Mouse (Mus musculus): ENCODE measurements at regions not wholly inside any gene's neighbourhood (a gene's known extent, or its start where the extent isn't known, plus 50 kb on each side); places are given as distances from the start of the nearest gene placed in this dataset.
A peak's percentile ranks its signal among the peaks of the same experiment; 100 is the strongest.
"Not testable (repeated sequence)": the region's sequence is repeated elsewhere in the genome, so short reads cannot be mapped to it uniquely, and the experiment has no call there.

GRCm38 (mm10) chr14:8867641-8868040, 201.6 kb upstream of the 4930452B06Rik start:
- H3K4me1 ChIP-seq (ENCODE audit: insufficient read depth, low read length): no peaks in the 10 kb centered on the region
- no peak overlapping the region for H3K27ac ChIP-seq
- H3K4me3 ChIP-seq (ENCODE audit: low read length): no peak overlapping the region
- TF ChIP-seq CTCF (IDR thresholded peaks at IDR 0.05; ENCODE audit: low read depth): no peak
- H3K36me3 ChIP-seq (ENCODE audit: insufficient read depth, low read length): no peaks in the 10 kb centered on the region
- WGBS: 77% methylated on average over 5 of the region's 5 CpGs
- H3K27me3 ChIP-seq (ENCODE audit: insufficient read depth, low read length): no peaks in the 10 kb centered on the region
- no peak for ATAC-seq
- H3K4me2 ChIP-seq (ENCODE audit: low read depth, low read length): no peak overlapping the region
- H3K9ac ChIP-seq (replicated peaks; ENCODE audit: low read length): no peak overlapping the region
- no peaks in the 10 kb centered on the region for H3K9me3 ChIP-seq (ENCODE audit: low read length)
- peak; percentile 4 for DNase-seq (ENCODE audit: low spot score)

GRCm38 (mm10) chr14:8851572-8851971, 185.5 kb upstream of the 4930452B06Rik start:
- Histone ChIP-seq H3K27ac (no peak overlapping the region), H3K4me3 (ENCODE audit: low read length) (no peak overlapping the region)
- no peak for TF ChIP-seq CTCF (IDR thresholded peaks at IDR 0.05; ENCODE audit: low read depth)

GRCm38 (mm10) chr14:8850208-8850607, 184.2 kb upstream of the 4930452B06Rik start:
- H3K9ac ChIP-seq (replicated peaks; ENCODE audit: low read length): no peak overlapping the region
- no peak overlapping the region for H3K4me2 ChIP-seq (ENCODE audit: low read depth, low read length)
- no peaks in the 10 kb centered on the region for H3K27me3 ChIP-seq (ENCODE audit: insufficient read depth, low read length)
- no peak for ATAC-seq
- no peak overlapping the region for H3K4me3 ChIP-seq (ENCODE audit: low read length)
- H3K4me1 ChIP-seq (ENCODE audit: insufficient read depth, low read length): no peaks in the 10 kb centered on the region
- no peaks in the 10 kb centered on the region for H3K36me3 ChIP-seq (ENCODE audit: insufficient read depth, low read length)
- no peak for TF ChIP-seq CTCF (IDR thresholded peaks at IDR 0.05; ENCODE audit: low read depth)
- no peaks in the 10 kb centered on the region for H3K9me3 ChIP-seq (ENCODE audit: low read length)
- DNase-seq (ENCODE audit: low spot score): no peak
- no peak overlapping the region for H3K27ac ChIP-seq

More at GRCm38 (mm10) chr14:8851572-8851971, 185.5 kb upstream of the 4930452B06Rik start:
- Histone ChIP-seq H3K9ac (replicated peaks; ENCODE audit: low read length) (no peak overlapping the region), H3K4me2 (ENCODE audit: low read depth, low read length) (no peak overlapping the region), H3K27me3 (ENCODE audit: insufficient read depth, low read length) (no peaks in the 10 kb centered on the region), H3K9me3 (ENCODE audit: low read length) (no peaks in the 10 kb centered on the region), H3K36me3 (ENCODE audit: insufficient read depth, low read length) (no peaks in the 10 kb centered on the region), H3K4me1 (ENCODE audit: insufficient read depth, low read length) (no peaks in the 10 kb centered on the region)
- ATAC-seq (no peak), DNase-seq (ENCODE audit: low spot score) (no peak)

- Histone ChIP-seq H3K4me3 (ENCODE audit: low read length) (no peak overlapping the region), H3K36me3 (ENCODE audit: insufficient read depth, low read length) (no peaks in the 10 kb centered on the region), H3K4me1 (ENCODE audit: insufficient read depth, low read length) (no peaks in the 10 kb centered on the region), H3K27me3 (ENCODE audit: insufficient read depth, low read length) (no peaks in the 10 kb centered on the region), H3K4me2 (ENCODE audit: low read depth, low read length) (no peak overlapping the region), H3K27ac (no peak overlapping the region), H3K9me3 (ENCODE audit: low read length) (no peaks in the 10 kb centered on the region), H3K9ac (replicated peaks; ENCODE audit: low read length) (no peak overlapping the region)
- DNase-seq (ENCODE audit: low spot score) (no peak), ATAC-seq (no peak)
- no peak for TF ChIP-seq CTCF (IDR thresholded peaks at IDR 0.05; ENCODE audit: low read depth)
- WGBS: 77% methylated on average over 1 of the region's 1 CpGs
Observed at GRCm38 (mm10) chr14:8833516-8833915, 167.5 kb upstream of the 4930452B06Rik start.

GRCm38 (mm10) chr14:8800217-8800616, 134.2 kb upstream of the 4930452B06Rik start:
- not testable (repeated sequence) for DNase-seq (ENCODE audit: low spot score)

GRCm38 (mm10) chr14:8789348-8789747, 123.3 kb upstream of the 4930452B06Rik start:
- Histone ChIP-seq H3K4me1 (ENCODE audit: insufficient read depth, low read length) (no peaks in the 10 kb centered on the region), H3K36me3 (ENCODE audit: insufficient read depth, low read length) (no peaks in the 10 kb centered on the region), H3K4me2 (ENCODE audit: low read depth, low read length) (no peak overlapping the region), H3K4me3 (ENCODE audit: low read length) (no peak overlapping the region), H3K27me3 (ENCODE audit: insufficient read depth, low read length) (no peaks in the 10 kb centered on the region), H3K27ac (no peak overlapping the region), H3K9me3 (ENCODE audit: low read length) (no peaks in the 10 kb centered on the region), H3K9ac (replicated peaks; ENCODE audit: low read length) (no peak overlapping the region)
- no peak for TF ChIP-seq CTCF (IDR thresholded peaks at IDR 0.05; ENCODE audit: low read depth)
- 76% methylated on average over 1 of the region's 1 CpGs for WGBS
- DNase-seq (ENCODE audit: low spot score) (no peak), ATAC-seq (no peak)

More at GRCm38 (mm10) chr14:8800217-8800616, 134.2 kb upstream of the 4930452B06Rik start:
- not testable (repeated sequence) for H3K4me1 ChIP-seq (ENCODE audit: insufficient read depth, low read length); H3K9ac ChIP-seq (replicated peaks; ENCODE audit: low read length); ATAC-seq; H3K27ac ChIP-seq; H3K27me3 ChIP-seq (ENCODE audit: insufficient read depth, low read length); H3K4me2 ChIP-seq (ENCODE audit: low read depth, low read length); H3K4me3 ChIP-seq (ENCODE audit: low read length); H3K9me3 ChIP-seq (ENCODE audit: low read length); H3K36me3 ChIP-seq (ENCODE audit: insufficient read depth, low read length)
- 69% methylated on average over 23 of the region's 23 CpGs for WGBS

- Histone ChIP-seq H3K9ac (replicated peaks; ENCODE audit: low read length) (no peak overlapping the region), H3K27ac (no peak overlapping the region), H3K36me3 (ENCODE audit: insufficient read depth, low read length) (no peaks in the 10 kb centered on the region), H3K4me1 (ENCODE audit: insufficient read depth, low read length) (no peaks in the 10 kb centered on the region), H3K27me3 (ENCODE audit: insufficient read depth, low read length) (no peaks in the 10 kb centered on the region), H3K4me2 (ENCODE audit: low read depth, low read length) (no peak overlapping the region), H3K9me3 (ENCODE audit: low read length) (no peaks in the 10 kb centered on the region), H3K4me3 (ENCODE audit: low read length) (no peak overlapping the region)
- TF ChIP-seq CTCF (IDR thresholded peaks at IDR 0.05; ENCODE audit: low read depth): no peak
- ATAC-seq: no peak
- no peak for DNase-seq (ENCODE audit: low spot score)
- WGBS: 66% methylated on average over 2 of the region's 2 CpGs
Observed at GRCm38 (mm10) chr14:8760541-8760940, 94.5 kb upstream of the 4930452B06Rik start.
